Mouse (Mus musculus): Measurements from ENCODE around the gene Zan. TPM values are rescaled to one million over a fixed set of nuclear protein-coding genes. Genes with fewer than 3 reads are reported as not detected.

Zan gene
- polyA plus RNA-seq, 2 experiments: 0.06 to 0.19 TPM

GRCm38 (mm10) chr5:137419841-137420240, 57.0 kb downstream of the Zan start:
- TF ChIP-seq EP300 (IDR thresholded peaks at IDR 0.05; ENCODE audit: low read depth) (no peak), CTCF (IDR thresholded peaks at IDR 0.05; ENCODE audit: low read depth) (no peak)
- WGBS (ENCODE audit: insufficient replicate concordance): 53% methylated on average over 4 of the region's 4 CpGs
- no peaks in the 10 kb centered on the region for H3K36me3 ChIP-seq (replicated peaks; ENCODE audit: control insufficient read depth, insufficient read depth, low read depth)
- H3K27ac ChIP-seq: no peak overlapping the region
- ATAC-seq (ENCODE audit: insufficient read depth) (no peak), DNase-seq (ENCODE audit: low read depth in 3 of 3, low spot score in 3 of 3) (no peak)
- no peaks in the 10 kb centered on the region for H3K27me3 ChIP-seq (ENCODE audit: control insufficient read depth, insufficient read depth, low read length)
- no peak overlapping the region for H3K4me2 ChIP-seq (ENCODE audit: low read depth)
- H3K9ac ChIP-seq (replicated peaks): no peak overlapping the region
- no peaks in the 10 kb centered on the region for H3K9me3 ChIP-seq (ENCODE audit: control insufficient read depth, low read length)
- H3K4me3 ChIP-seq (ENCODE audit: insufficient read depth in 1 of 2, low read depth in 2 of 2, low read length in 2 of 2): no peak overlapping the region
- H3K4me1 ChIP-seq (replicated peaks; ENCODE audit: control insufficient read depth in 2 of 2, insufficient read depth in 2 of 2, low read length in 1 of 2): peaks cover 0 to 16% of the 10 kb centered on the region in 2 experiments; a peak in 2 of 4 replicates

- ATAC-seq (ENCODE audit: insufficient read depth): no peak
These were observed 57.8 kb downstream of the Zan start for GRCm38 (mm10) chr5:137419105-137419504.

GRCm38 (mm10) chr5:137414253-137414652, 62.6 kb downstream of the Zan start:
- ATAC-seq (ENCODE audit: insufficient read depth): peak; percentile 58; the same call in 1 of the 2 replicates
- no peaks in the 10 kb centered on the region for H3K36me3 ChIP-seq (replicated peaks; ENCODE audit: control insufficient read depth, insufficient read depth, low read depth)
- no peak overlapping the region for H3K4me2 ChIP-seq (ENCODE audit: low read depth)
- 11% methylated on average over 5 of the region's 5 CpGs for WGBS (ENCODE audit: insufficient replicate concordance)
- no peak overlapping the region for H3K27ac ChIP-seq
- H3K9me3 ChIP-seq (ENCODE audit: control insufficient read depth, low read length): no peaks in the 10 kb centered on the region
- no peaks in the 10 kb centered on the region for H3K27me3 ChIP-seq (ENCODE audit: control insufficient read depth, insufficient read depth, low read length)
- H3K4me1 ChIP-seq (replicated peaks; ENCODE audit: control insufficient read depth in 2 of 2, insufficient read depth in 2 of 2, low read length in 1 of 2): peaks cover 0 to 19% of the 10 kb centered on the region in 2 experiments; a peak in 2 of 4 replicates
- H3K4me3 ChIP-seq (ENCODE audit: insufficient read depth in 1 of 2, low read depth in 2 of 2, low read length in 2 of 2): no peak overlapping the region
- no peak overlapping the region for H3K9ac ChIP-seq (replicated peaks)
- peak in 2 of 3 experiments; percentile 11 to 13 for DNase-seq (ENCODE audit: low read depth in 3 of 3, low spot score in 3 of 3)
- TF ChIP-seq EP300 (IDR thresholded peaks at IDR 0.05; ENCODE audit: low read depth) (no peak), CTCF (IDR thresholded peaks at IDR 0.05; ENCODE audit: low read depth) (no peak)

More at GRCm38 (mm10) chr5:137419105-137419504, 57.8 kb downstream of the Zan start:
- DNase-seq (ENCODE audit: low read depth in 3 of 3, low spot score in 3 of 3): no peak
- Histone ChIP-seq H3K27ac (no peak overlapping the region), H3K9ac (replicated peaks) (no peak overlapping the region), H3K36me3 (replicated peaks; ENCODE audit: control insufficient read depth, insufficient read depth, low read depth) (no peaks in the 10 kb centered on the region), H3K9me3 (ENCODE audit: control insufficient read depth, low read length) (no peaks in the 10 kb centered on the region), H3K4me3 (ENCODE audit: insufficient read depth in 1 of 2, low read depth in 2 of 2, low read length in 2 of 2) (no peak overlapping the region), H3K27me3 (ENCODE audit: control insufficient read depth, insufficient read depth, low read length) (no peaks in the 10 kb centered on the region), H3K4me2 (ENCODE audit: low read depth) (no peak overlapping the region), H3K4me1 (replicated peaks; ENCODE audit: control insufficient read depth in 2 of 2, insufficient read depth in 2 of 2, low read length in 1 of 2) (peaks cover 0 to 15% of the 10 kb centered on the region in 2 experiments; a peak in 2 of 4 replicates)
- no peak for TF ChIP-seq EP300 (IDR thresholded peaks at IDR 0.05; ENCODE audit: low read depth)
- no peak for TF ChIP-seq CTCF (IDR thresholded peaks at IDR 0.05; ENCODE audit: low read depth)
- WGBS (ENCODE audit: insufficient replicate concordance): 41% methylated on average over 9 of the region's 9 CpGs

- ATAC-seq (ENCODE audit: insufficient read depth) (no peak), DNase-seq (ENCODE audit: low read depth in 3 of 3, low spot score in 3 of 3) (no peak)
- peaks cover 0 to 18% of the 10 kb centered on the region in 2 experiments; a peak in 2 of 4 replicates for H3K4me1 ChIP-seq (replicated peaks; ENCODE audit: control insufficient read depth in 2 of 2, insufficient read depth in 2 of 2, low read length in 1 of 2)
- no peak overlapping the region for H3K4me3 ChIP-seq (ENCODE audit: insufficient read depth in 1 of 2, low read depth in 2 of 2, low read length in 2 of 2)
- no peak overlapping the region for H3K27ac ChIP-seq
- H3K36me3 ChIP-seq (replicated peaks; ENCODE audit: control insufficient read depth, insufficient read depth, low read depth): no peaks in the 10 kb centered on the region
- WGBS (ENCODE audit: insufficient replicate concordance): 50% methylated on average over 8 of the region's 8 CpGs
- TF ChIP-seq CTCF (IDR thresholded peaks at IDR 0.05; ENCODE audit: low read depth) (no peak), EP300 (IDR thresholded peaks at IDR 0.05; ENCODE audit: low read depth) (no peak)
- H3K4me2 ChIP-seq (ENCODE audit: low read depth): no peak overlapping the region
- no peaks in the 10 kb centered on the region for H3K27me3 ChIP-seq (ENCODE audit: control insufficient read depth, insufficient read depth, low read length)
- no peaks in the 10 kb centered on the region for H3K9me3 ChIP-seq (ENCODE audit: control insufficient read depth, low read length)
- no peak overlapping the region for H3K9ac ChIP-seq (replicated peaks)
These were observed 65.6 kb downstream of the Zan start for GRCm38 (mm10) chr5:137411235-137411634.

- H3K36me3 ChIP-seq (replicated peaks; ENCODE audit: control insufficient read depth, insufficient read depth, low read depth): no peaks in the 10 kb centered on the region
- DNase-seq (ENCODE audit: low read depth in 3 of 3, low spot score in 3 of 3): no peak
- no peak overlapping the region for H3K9ac ChIP-seq (replicated peaks)
- H3K4me3 ChIP-seq (ENCODE audit: insufficient read depth in 1 of 2, low read depth in 2 of 2, low read length in 2 of 2): no peak overlapping the region
- no peak for ATAC-seq (ENCODE audit: insufficient read depth)
- H3K4me2 ChIP-seq (ENCODE audit: low read depth): no peak overlapping the region
- no peaks in the 10 kb centered on the region for H3K27me3 ChIP-seq (ENCODE audit: control insufficient read depth, insufficient read depth, low read length)
- WGBS (ENCODE audit: insufficient replicate concordance): 76% methylated on average over 3 of the region's 3 CpGs
- no peak overlapping the region for H3K27ac ChIP-seq
- H3K9me3 ChIP-seq (ENCODE audit: control insufficient read depth, low read length): no peaks in the 10 kb centered on the region
- no peak for TF ChIP-seq EP300 (IDR thresholded peaks at IDR 0.05; ENCODE audit: low read depth)
- TF ChIP-seq CTCF (IDR thresholded peaks at IDR 0.05; ENCODE audit: low read depth): no peak
- H3K4me1 ChIP-seq (replicated peaks; ENCODE audit: control insufficient read depth in 2 of 2, insufficient read depth in 2 of 2, low read length in 1 of 2): peaks cover 0 to 15% of the 10 kb centered on the region in 2 experiments; a peak in 2 of 4 replicates
These were observed 66.3 kb downstream of the Zan start for GRCm38 (mm10) chr5:137410549-137410948.

Measured in liver, embryonic 14.5 days (tissue).